Mouse (Mus musculus): ENCODE measurements around the gene Gid8.

Gid8 gene

DNA sequence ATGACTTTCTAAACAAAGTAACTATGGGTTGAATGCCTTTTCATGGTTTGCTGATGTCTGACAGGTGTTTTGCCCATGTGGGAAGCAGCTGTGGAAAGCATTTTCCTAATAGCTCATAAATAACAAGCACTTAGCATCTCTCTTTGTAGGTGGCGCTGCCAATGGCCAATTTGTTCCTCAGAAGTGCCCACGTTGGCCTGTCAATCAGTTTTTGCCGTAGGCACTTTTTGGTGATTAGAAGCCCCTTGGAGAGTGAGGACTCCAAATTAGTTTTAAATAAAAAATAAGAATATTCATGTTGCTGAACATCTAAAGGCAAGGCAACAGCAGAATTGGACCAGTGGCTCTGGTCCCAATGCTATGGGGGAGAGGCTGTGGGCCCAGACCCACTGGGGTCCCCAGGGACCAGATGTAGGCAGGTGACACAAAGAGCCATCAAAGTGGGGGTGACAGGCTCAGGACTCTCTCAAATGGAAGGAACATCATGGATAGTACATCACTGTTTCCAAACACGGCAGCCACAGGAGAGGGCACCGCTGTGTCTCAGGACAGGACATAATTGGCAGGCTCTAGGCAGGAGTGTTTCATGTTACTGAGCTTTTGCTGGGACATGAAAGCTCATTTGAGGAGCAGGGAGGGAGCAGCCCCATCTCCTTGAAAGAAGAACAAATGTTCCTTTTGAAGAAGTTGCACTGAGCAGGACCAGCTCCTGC is 45.2 kb downstream of the Gid8 start:
- DNase-seq, result no peak

DNA sequence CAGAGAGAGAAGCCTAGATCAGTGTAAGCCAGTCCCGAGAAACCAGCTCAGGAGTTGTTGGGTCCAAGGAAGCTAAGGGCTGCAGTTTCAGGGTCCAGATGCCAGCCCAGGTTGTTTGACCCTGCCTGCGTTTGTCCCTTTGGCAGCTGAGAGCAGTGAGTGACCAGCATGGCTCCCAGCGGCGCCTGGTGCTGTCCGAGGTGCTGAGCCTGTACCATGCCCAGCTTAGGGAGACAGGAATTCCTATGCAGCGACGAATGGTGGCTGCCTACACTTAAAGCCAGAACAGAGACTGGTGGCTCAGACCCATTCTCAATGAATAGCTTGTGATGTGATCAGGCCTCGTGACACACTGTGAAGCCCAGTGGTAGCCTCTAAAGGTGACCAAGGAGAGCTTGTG is 46.0 kb downstream of the Gid8 start:
- no peak for DNase-seq

DNA sequence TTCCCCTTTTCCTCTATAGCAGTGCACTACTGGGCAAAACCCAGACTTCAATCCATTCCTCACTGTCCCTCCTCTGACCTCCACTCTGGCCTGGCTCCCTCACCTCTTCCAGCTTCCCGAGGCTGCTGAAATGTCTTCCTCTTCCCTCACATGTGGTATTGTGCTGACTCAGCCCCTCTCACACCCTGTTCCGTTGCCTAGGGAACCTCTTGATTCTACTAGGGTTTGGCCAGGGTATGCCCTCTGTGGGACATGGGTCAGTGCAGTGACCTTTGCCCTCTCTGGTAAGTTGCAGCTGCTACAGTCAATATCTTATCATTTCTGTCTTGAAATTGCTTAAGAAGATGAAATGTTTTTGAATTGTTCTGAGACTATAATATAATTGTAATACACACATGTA is 46.9 kb downstream of the Gid8 start:
- DNase-seq, result no peak

DNA sequence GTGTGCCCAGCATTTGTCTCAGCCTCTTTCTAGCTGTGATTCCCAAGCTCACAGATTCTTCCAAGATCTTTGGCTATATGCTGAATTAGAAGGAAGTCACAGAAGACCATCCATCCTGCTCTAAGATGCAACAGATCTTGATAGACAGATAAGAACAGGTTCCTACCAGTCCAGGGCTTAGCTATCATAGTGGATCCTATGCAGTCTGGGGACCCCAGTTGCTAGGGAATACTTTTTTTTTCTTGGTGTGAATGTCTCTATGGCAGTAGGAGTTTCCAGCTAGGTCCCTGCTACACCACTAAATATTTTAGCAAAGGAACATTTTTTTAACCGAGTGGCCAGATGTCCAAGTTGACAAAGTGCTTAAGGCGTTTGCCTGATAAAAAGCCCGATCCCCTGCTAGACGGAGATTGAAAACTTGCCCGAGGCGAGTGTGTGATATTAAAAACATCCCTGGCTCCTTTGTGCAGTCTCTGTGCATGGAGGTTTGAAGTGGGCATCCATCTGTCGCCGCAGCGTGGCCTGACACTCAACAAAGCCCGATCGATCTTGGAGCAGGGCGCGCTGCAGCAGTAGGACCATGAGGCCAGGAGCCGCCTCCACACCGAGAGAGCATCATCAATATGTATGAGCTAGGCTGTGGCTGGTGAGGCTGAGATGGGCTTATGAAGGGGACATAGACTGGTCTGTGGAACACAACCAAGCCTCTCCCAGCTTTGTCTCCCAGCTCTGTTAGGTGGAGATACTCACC is 48.8 kb downstream of the Gid8 start:
- no peak for DNase-seq

DNA sequence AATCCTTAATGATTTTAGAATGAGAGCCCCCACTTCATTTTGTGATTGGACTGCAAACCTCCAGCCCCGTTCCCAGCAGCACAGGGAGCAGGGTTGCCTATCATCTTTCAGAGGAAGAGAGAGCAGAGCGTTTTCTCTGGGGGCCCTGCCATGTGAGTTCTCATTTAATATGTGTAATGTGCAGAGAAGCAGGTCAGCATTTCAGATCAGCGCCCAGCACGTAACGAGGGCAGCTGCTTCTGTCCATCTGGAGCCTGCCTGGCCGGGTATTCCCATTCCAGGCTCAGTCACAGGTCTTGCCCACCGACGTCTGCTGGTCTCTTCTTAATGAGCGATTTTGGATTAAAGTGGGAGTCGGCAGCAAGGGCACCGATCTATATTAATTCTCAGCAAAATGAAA is 55.1 kb downstream of the Gid8 start:
- no peak for DNase-seq

DNA sequence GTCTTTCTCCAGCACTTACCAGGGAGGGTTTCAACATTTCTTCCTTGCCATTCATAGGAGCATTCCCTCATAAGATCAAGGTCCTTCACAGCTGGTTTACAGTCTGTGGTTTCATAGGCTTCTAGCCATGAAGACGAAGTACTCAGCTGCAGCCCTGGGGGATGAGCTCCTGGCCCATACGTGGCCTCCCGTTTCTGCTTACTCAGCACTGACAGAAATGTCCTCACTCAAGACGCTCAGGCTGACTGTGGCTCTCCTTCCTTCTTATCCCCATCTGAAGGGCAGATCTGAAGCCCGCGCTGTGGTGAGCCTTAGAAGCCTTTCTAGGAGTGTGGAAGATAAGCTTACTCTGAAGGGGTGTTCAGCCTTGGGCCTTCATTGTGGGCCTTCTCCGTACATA is 55.8 kb downstream of the Gid8 start:
- DNase-seq, result no peak

Data from right cerebral cortex, postnatal 25 days (tissue).